Mouse (Mus musculus): Measurements from ENCODE around the gene Tlcd1. TPM values are rescaled to one million over a fixed set of nuclear protein-coding genes. Genes with fewer than 3 reads are reported as not detected.

Gene Tlcd1
- total and polyA plus RNA-seq, 3 experiments = 23.3 to 28.3 TPM; not detected in 1

DNA sequence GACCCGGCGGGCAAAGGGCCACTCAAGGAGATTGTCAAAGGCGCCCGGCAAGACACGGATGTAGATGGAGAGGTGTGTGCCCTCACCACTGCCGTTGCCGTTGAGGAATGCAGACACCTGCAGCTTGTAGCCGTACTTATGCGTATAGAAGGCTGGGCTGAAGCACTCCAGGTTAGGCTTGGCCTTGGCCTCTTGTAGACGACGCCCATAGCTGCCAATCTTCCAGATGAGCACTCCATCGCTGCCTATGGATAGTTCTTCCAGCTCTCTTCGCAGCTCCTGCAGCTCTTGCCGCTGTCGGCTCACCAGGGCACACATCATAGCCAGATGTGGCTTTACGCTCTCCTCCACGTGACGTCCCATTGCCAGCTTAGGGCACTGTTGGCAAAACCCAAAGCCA lies 16.3 kb upstream of the Tlcd1 start:
- Histone ChIP-seq H3K9me3 (replicated peaks; ENCODE audit: insufficient read depth, low read length) (no peaks in the 10 kb centered on the region), H3K79me2 (ENCODE audit: control insufficient read depth, insufficient read depth, low read length, poor library complexity) (peaks cover 12% of the 10 kb centered on the region), H3K27ac (ENCODE audit: control insufficient read depth, low read depth, low read length) (no peak overlapping the region), H3K9ac (ENCODE audit: control insufficient read depth, low read depth, low read length, poor library complexity, severe bottlenecking) (no peak overlapping the region), H3K4me1 (ENCODE audit: control insufficient read depth in 1 of 2, insufficient read depth in 2 of 2, low read length in 2 of 2) (peaks cover 0 to 7% of the 10 kb centered on the region in 2 experiments; a peak in 2 of 4 replicates), H3K36me3 (ENCODE audit: control insufficient read depth in 1 of 2, insufficient read depth in 2 of 2, low read length in 2 of 2) (peaks cover 0 to 3% of the 10 kb centered on the region in 2 experiments; a peak in 1 of 4 replicates), H3K27me3 (ENCODE audit: control insufficient read depth in 1 of 2, insufficient read depth in 2 of 2, low read length in 2 of 2) (no peaks in the 10 kb centered on the region), H3K4me3 (ENCODE audit: control insufficient read depth in 1 of 2, insufficient read depth in 1 of 2, low read depth in 2 of 2, low read length in 2 of 2) (no peak overlapping the region)
- no peak for DNase-seq (ENCODE audit: low read depth, low spot score)
- TF ChIP-seq CHD1 (IDR thresholded peaks at IDR 0.05; ENCODE audit: low read depth, low read length) (no peak), POLR2A (IDR thresholded peaks at IDR 0.05; ENCODE audit: control insufficient read depth in 1 of 2, insufficient read depth in 1 of 2, low read depth in 1 of 2, low read length in 2 of 2, poor library complexity in 1 of 2) (no peak), NRF1 (IDR thresholded peaks at IDR 0.05; ENCODE audit: insufficient read depth, low read depth, low read length, poor library complexity, severe bottlenecking) (no peak), POLR2AphosphoS2 (IDR thresholded peaks at IDR 0.05; ENCODE audit: low read length) (no peak), HCFC1 (IDR thresholded peaks at IDR 0.05; ENCODE audit: low read depth, low read length) (no peak), ZNF384 (IDR thresholded peaks at IDR 0.05; ENCODE audit: low read depth, low read length) (no peak), MAFK (IDR thresholded peaks at IDR 0.05; ENCODE audit: borderline replicate concordance, low read depth, low read length) (no peak), TBP (IDR thresholded peaks at IDR 0.05; ENCODE audit: low read depth, low read length) (no peak), UBTF (IDR thresholded peaks at IDR 0.05; ENCODE audit: borderline replicate concordance, insufficient read depth, low read depth, low read length) (no peak), EP300 (IDR thresholded peaks at IDR 0.05; ENCODE audit: low read depth in 1 of 2, low read length in 2 of 2) (no peak), MXI1 (IDR thresholded peaks at IDR 0.05; ENCODE audit: low read depth, low read length) (no peak), MAZ (IDR thresholded peaks at IDR 0.05; ENCODE audit: low read depth, low read length) (no peak), RAD21 (IDR thresholded peaks at IDR 0.05; ENCODE audit: low read depth, low read length) (no peak), BHLHE40 (IDR thresholded peaks at IDR 0.05; ENCODE audit: borderline replicate concordance, low read depth, low read length) (no peak), CTCF (IDR thresholded peaks at IDR 0.05 in 2 of 3, conservative IDR thresholded peaks at IDR 0.05 in 1 of 3; ENCODE audit: control insufficient read depth in 1 of 3, insufficient read depth in 1 of 3, low read depth in 2 of 3, low read length in 3 of 3, poor library complexity in 1 of 3, severe bottlenecking in 1 of 3) (no peak), MAX (IDR thresholded peaks at IDR 0.05; ENCODE audit: low read length) (no peak)

DNA sequence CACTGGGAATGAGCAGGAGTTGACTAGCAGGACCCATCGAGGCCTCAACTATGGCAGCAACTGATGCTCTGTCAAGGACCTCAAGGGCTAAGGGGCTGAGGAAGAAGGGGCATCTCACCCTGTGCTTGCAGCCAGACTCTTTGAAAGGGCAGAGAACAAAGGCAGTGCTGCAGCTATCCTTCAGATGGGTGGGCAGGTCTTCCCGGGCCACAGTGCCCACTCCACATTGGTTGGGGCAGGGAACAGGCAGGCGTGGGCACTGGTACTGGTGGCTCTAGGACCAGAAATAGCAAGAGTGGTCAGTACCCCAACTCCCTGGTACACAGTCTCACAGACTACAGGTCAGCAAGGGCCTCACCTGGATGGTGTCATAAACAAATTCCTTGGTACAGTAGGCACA lies 15.8 kb upstream of the Tlcd1 start:
- DNase-seq (ENCODE audit: low read depth, low spot score) = no peak
- no peak overlapping the region for H3K27ac ChIP-seq (ENCODE audit: control insufficient read depth, low read depth, low read length)
- H3K4me1 ChIP-seq (ENCODE audit: control insufficient read depth in 1 of 2, insufficient read depth in 2 of 2, low read length in 2 of 2) = peaks cover 0 to 7% of the 10 kb centered on the region in 2 experiments; a peak in 3 of 4 replicates
- H3K79me2 ChIP-seq (ENCODE audit: control insufficient read depth, insufficient read depth, low read length, poor library complexity) = peaks cover 13% of the 10 kb centered on the region
- TF ChIP-seq POLR2AphosphoS2 (IDR thresholded peaks at IDR 0.05; ENCODE audit: low read length) = no peak
- TF ChIP-seq JUND (IDR thresholded peaks at IDR 0.05; ENCODE audit: low read depth, low read length) = no peak
- no peak for TF ChIP-seq MXI1 (IDR thresholded peaks at IDR 0.05; ENCODE audit: low read depth, low read length)
- no peak for TF ChIP-seq MAX (IDR thresholded peaks at IDR 0.05; ENCODE audit: low read length)
- TF ChIP-seq UBTF (IDR thresholded peaks at IDR 0.05; ENCODE audit: borderline replicate concordance, insufficient read depth, low read depth, low read length) = no peak
- H3K9ac ChIP-seq (ENCODE audit: control insufficient read depth, low read depth, low read length, poor library complexity, severe bottlenecking) = no peak overlapping the region
- peaks cover 0 to 3% of the 10 kb centered on the region in 2 experiments; a peak in 1 of 4 replicates for H3K36me3 ChIP-seq (ENCODE audit: control insufficient read depth in 1 of 2, insufficient read depth in 2 of 2, low read length in 2 of 2)
- H3K9me3 ChIP-seq (replicated peaks; ENCODE audit: insufficient read depth, low read length) = no peaks in the 10 kb centered on the region
- H3K27me3 ChIP-seq (ENCODE audit: control insufficient read depth in 1 of 2, insufficient read depth in 2 of 2, low read length in 2 of 2) = no peaks in the 10 kb centered on the region
- H3K4me3 ChIP-seq (ENCODE audit: control insufficient read depth in 1 of 2, insufficient read depth in 1 of 2, low read depth in 2 of 2, low read length in 2 of 2) = no peak overlapping the region

All from MEL (cell line).